Mouse (Mus musculus): Measurements from ENCODE around the gene Gpr149. TPM values are rescaled to one million over a fixed set of nuclear protein-coding genes. Genes with fewer than 3 reads are reported as not detected.

Gpr149 gene
- polyA plus RNA-seq, 1 experiment, result 1.9 TPM

DNA sequence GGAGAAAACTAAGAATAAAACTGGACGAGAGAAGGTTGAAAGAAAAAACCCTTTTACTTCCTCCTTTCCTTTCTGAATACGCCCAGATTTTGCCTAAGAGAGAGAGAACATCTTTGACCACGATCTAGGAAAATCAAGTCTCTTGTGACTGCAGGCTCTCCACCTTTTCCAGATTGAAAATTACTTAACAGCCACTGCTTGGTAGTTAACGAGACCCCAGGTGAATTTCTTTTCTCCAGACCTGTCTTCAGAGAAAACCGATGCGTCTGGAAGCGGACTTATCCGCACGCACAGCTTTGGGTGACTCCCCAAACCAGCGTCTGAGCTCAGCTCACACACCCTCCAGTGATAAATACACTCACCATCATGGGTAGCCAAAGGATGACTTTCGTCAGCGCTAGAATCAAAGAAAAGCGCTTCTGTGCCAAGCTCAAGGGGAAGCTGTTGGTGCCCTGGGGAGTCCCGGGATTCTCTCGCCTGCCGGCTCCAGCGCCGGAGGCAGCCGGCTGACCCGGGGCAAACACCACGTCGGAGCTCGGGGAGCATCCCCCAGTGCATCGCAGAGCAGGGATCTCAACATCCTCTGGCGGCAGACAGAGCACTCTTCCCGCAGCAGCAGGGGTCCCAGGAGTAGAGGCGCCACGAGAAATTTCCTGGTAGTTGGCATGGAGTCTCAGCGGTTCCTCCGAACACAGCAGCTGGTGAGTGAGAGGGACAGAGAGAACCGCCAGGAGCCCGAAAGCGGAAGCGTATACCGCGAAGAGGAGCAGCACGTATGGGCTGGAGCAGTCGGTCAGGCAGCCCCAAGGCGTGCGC lies 1.5 kb downstream of the Gpr149 start:
- TF ChIP-seq TCF12 (IDR thresholded peaks at IDR 0.05; ENCODE audit: insufficient read depth, poor library complexity, severe bottlenecking) (no peak), REST (IDR thresholded peaks at IDR 0.05; ENCODE audit: insufficient read depth, insufficient read length) (no peak), E2F4 (IDR thresholded peaks at IDR 0.05; ENCODE audit: insufficient read depth) (no peak), POLR2AphosphoS2 (IDR thresholded peaks at IDR 0.05; ENCODE audit: insufficient read length, low read depth) (no peak), MYOD1 (IDR thresholded peaks at IDR 0.05; ENCODE audit: control insufficient read depth in 1 of 3, insufficient read length in 2 of 3, low read depth in 2 of 3) (no peak), USF1 (IDR thresholded peaks at IDR 0.05; ENCODE audit: low read depth) (no peak), TCF3 (IDR thresholded peaks at IDR 0.05; ENCODE audit: insufficient read length, low read depth) (no peak), MYOG (IDR thresholded peaks at IDR 0.05; ENCODE audit: control insufficient read depth in 1 of 3, insufficient read depth in 1 of 3, insufficient read length in 2 of 3, low read depth in 2 of 3) (no peak), CEBPB (IDR thresholded peaks at IDR 0.05; ENCODE audit: insufficient read depth, poor library complexity, severe bottlenecking) (no peak)

DNA sequence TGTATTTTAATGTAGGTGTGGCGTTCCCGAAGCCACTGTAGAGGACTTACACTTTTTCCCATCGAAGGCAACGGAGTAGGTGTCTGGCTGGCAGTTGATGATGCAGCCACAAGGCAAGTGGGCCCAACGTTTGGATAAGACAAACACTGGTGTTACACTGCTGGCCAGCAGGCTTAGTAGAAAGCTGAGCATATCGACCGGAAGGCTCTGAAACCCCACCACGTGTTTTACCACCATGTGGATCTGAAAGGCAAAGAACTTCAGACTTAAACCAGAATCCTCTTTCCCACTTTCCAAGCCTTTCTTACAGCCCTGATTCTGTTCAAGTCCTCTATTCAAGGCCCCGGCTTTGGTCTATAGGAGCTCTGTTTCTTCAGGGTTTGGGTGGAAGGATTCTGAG lies 2.5 kb downstream of the Gpr149 start:
- no peaks in the 10 kb centered on the region for H3K27me3 ChIP-seq (ENCODE audit: control insufficient read depth, insufficient read depth, insufficient read length)
- TF ChIP-seq SRF (IDR thresholded peaks at IDR 0.05; ENCODE audit: control insufficient read depth, insufficient read length, low read depth), result no peak
- peak; percentile 31 for TF ChIP-seq USF1 (IDR thresholded peaks at IDR 0.05; ENCODE audit: low read depth)
- no peak for TF ChIP-seq REST (IDR thresholded peaks at IDR 0.05; ENCODE audit: insufficient read depth, insufficient read length)
- H3K36me3 ChIP-seq (ENCODE audit: control insufficient read depth, insufficient read depth), result no peaks in the 10 kb centered on the region
- H3ac ChIP-seq (ENCODE audit: control insufficient read depth, insufficient read length), result no peak overlapping the region
- H3K4me2 ChIP-seq (ENCODE audit: low read depth), result peak overlapping the region; percentile 69
- peaks cover 5% of the 10 kb centered on the region for H3K79me2 ChIP-seq (ENCODE audit: control insufficient read depth, insufficient read depth)
- peak overlapping the region; percentile 38 for H3K4me3 ChIP-seq

More for the DNA sequence above, 1.5 kb downstream of the Gpr149 start:
- peak overlapping the region; percentile 38 for H3K4me3 ChIP-seq
- H3K27me3 ChIP-seq (ENCODE audit: control insufficient read depth, insufficient read depth, insufficient read length), result no peaks in the 10 kb centered on the region
- peaks cover 5% of the 10 kb centered on the region for H3K79me2 ChIP-seq (ENCODE audit: control insufficient read depth, insufficient read depth)
- H3K36me3 ChIP-seq (ENCODE audit: control insufficient read depth, insufficient read depth), result no peaks in the 10 kb centered on the region
- H3ac ChIP-seq (ENCODE audit: control insufficient read depth, insufficient read length), result no peak overlapping the region
- peak overlapping the region; percentile 69 for H3K4me2 ChIP-seq (ENCODE audit: low read depth)

DNA sequence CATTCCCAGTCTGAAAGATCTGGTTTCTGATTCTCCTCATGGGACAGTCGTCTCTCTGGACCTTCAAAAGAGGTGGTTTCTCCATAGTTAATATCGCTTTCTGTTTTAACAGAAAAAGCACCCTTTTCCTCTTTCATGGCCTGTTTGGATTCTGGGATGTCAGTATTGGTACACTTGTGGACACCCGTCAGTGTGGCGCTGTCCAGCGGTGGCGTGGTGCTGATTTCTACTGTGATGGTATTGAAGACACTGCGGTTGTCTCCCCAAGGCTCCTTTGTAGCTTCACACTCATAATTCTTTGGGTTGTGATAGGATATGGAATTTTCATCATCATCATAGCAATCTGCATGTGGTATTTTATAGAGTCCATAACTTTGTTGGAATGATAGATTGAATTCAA lies 10.1 kb downstream of the Gpr149 start:
- no peaks in the 10 kb centered on the region for H3K79me2 ChIP-seq (ENCODE audit: control insufficient read depth, insufficient read depth)
- no peaks in the 10 kb centered on the region for H3K36me3 ChIP-seq (ENCODE audit: control insufficient read depth, insufficient read depth)
- TF ChIP-seq POLR2AphosphoS2 (IDR thresholded peaks at IDR 0.05; ENCODE audit: insufficient read length, low read depth) (no peak), CEBPB (IDR thresholded peaks at IDR 0.05; ENCODE audit: insufficient read depth, poor library complexity, severe bottlenecking) (no peak), REST (IDR thresholded peaks at IDR 0.05; ENCODE audit: insufficient read depth, insufficient read length) (peak; percentile 93), E2F4 (IDR thresholded peaks at IDR 0.05; ENCODE audit: insufficient read depth) (no peak)
- no peak overlapping the region for H3K4me2 ChIP-seq (ENCODE audit: low read depth)
- no peaks in the 10 kb centered on the region for H3K27me3 ChIP-seq (ENCODE audit: control insufficient read depth, insufficient read depth, insufficient read length)
- H3K4me3 ChIP-seq, result no peak overlapping the region
- no peak overlapping the region for H3ac ChIP-seq (ENCODE audit: control insufficient read depth, insufficient read length)

DNA sequence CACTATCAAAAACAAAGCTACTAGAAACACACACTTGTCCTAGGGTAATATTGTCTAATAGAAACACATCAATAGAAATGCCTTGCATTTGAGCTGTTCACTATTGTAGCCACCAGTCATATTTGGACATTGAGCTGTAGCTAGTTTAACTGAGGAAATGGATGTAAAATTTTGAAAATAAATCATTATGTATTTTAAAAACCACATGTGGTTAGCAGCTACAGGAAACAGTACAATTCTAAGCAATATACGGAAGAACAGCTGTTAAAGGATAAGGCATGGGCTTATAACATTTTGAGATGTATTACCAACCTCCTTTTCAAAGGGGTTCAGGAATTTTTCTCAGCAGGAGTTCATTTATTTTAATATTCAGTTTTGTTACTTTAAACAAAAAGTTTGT lies 19.9 kb downstream of the Gpr149 start:
- Histone ChIP-seq H3K4me2 (ENCODE audit: low read depth) (no peak overlapping the region), H3K36me3 (ENCODE audit: control insufficient read depth, insufficient read depth) (no peaks in the 10 kb centered on the region), H3ac (ENCODE audit: control insufficient read depth, insufficient read length) (no peak overlapping the region), H3K27me3 (ENCODE audit: control insufficient read depth, insufficient read depth, insufficient read length) (no peaks in the 10 kb centered on the region), H3K79me2 (ENCODE audit: control insufficient read depth, insufficient read depth) (no peaks in the 10 kb centered on the region), H3K4me3 (no peak overlapping the region)
- no peak for TF ChIP-seq TCF12 (IDR thresholded peaks at IDR 0.05; ENCODE audit: insufficient read depth, poor library complexity, severe bottlenecking)
- TF ChIP-seq TCF3 (IDR thresholded peaks at IDR 0.05; ENCODE audit: insufficient read length, low read depth), result no peak
- no peak for TF ChIP-seq SRF (IDR thresholded peaks at IDR 0.05; ENCODE audit: control insufficient read depth, insufficient read length, low read depth)
- no peak for TF ChIP-seq MYOG (IDR thresholded peaks at IDR 0.05; ENCODE audit: control insufficient read depth in 1 of 3, insufficient read depth in 1 of 3, insufficient read length in 2 of 3, low read depth in 2 of 3)
- TF ChIP-seq REST (IDR thresholded peaks at IDR 0.05; ENCODE audit: insufficient read depth, insufficient read length), result no peak
- TF ChIP-seq E2F4 (IDR thresholded peaks at IDR 0.05; ENCODE audit: insufficient read depth), result no peak
- TF ChIP-seq MYOD1 (IDR thresholded peaks at IDR 0.05; ENCODE audit: control insufficient read depth in 1 of 3, insufficient read length in 2 of 3, low read depth in 2 of 3), result no peak
- no peak for TF ChIP-seq POLR2A (IDR thresholded peaks at IDR 0.05; ENCODE audit: insufficient read length, low read depth)
- TF ChIP-seq MAX (IDR thresholded peaks at IDR 0.05; ENCODE audit: low read depth), result no peak
- no peak for TF ChIP-seq USF1 (IDR thresholded peaks at IDR 0.05; ENCODE audit: low read depth)
- no peak for TF ChIP-seq CEBPB (IDR thresholded peaks at IDR 0.05; ENCODE audit: insufficient read depth, poor library complexity, severe bottlenecking)

DNA sequence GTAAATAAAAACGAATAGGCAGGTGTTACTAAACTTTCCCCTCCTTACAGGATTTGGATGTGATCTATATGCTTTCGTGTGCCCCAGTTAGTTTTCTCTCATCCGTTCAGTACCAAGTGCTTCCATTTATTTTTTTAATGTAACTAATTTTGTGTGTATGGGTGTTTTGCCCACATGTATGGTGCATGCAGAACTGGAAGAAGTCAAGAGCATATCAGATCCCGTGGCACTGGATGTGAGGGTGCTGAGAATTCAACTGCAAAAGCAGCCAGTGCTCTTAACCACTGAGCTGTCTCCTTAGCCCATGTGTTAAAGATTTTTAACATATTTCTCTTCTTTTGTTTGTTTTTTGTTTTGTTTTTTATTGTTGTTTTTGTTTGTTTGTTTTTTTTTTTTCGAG lies 77.3 kb downstream of the Gpr149 start:
- TF ChIP-seq POLR2A (IDR thresholded peaks at IDR 0.05; ENCODE audit: insufficient read length, low read depth) (no peak), SRF (IDR thresholded peaks at IDR 0.05; ENCODE audit: control insufficient read depth, insufficient read length, low read depth) (no peak), USF1 (IDR thresholded peaks at IDR 0.05; ENCODE audit: low read depth) (no peak), MYOG (IDR thresholded peaks at IDR 0.05; ENCODE audit: control insufficient read depth in 1 of 3, insufficient read depth in 1 of 3, insufficient read length in 2 of 3, low read depth in 2 of 3) (no peak), MYOD1 (IDR thresholded peaks at IDR 0.05; ENCODE audit: control insufficient read depth in 1 of 3, insufficient read length in 2 of 3, low read depth in 2 of 3) (no peak), TCF3 (IDR thresholded peaks at IDR 0.05; ENCODE audit: insufficient read length, low read depth) (no peak), POLR2AphosphoS2 (IDR thresholded peaks at IDR 0.05; ENCODE audit: insufficient read length, low read depth) (no peak), CEBPB (IDR thresholded peaks at IDR 0.05; ENCODE audit: insufficient read depth, poor library complexity, severe bottlenecking) (no peak), MAX (IDR thresholded peaks at IDR 0.05; ENCODE audit: low read depth) (no peak), REST (IDR thresholded peaks at IDR 0.05; ENCODE audit: insufficient read depth, insufficient read length) (no peak), TCF12 (IDR thresholded peaks at IDR 0.05; ENCODE audit: insufficient read depth, poor library complexity, severe bottlenecking) (no peak), E2F4 (IDR thresholded peaks at IDR 0.05; ENCODE audit: insufficient read depth) (no peak)
- no peak overlapping the region for H3K4me3 ChIP-seq
- H3K36me3 ChIP-seq (ENCODE audit: control insufficient read depth, insufficient read depth), result no peaks in the 10 kb centered on the region
- no peaks in the 10 kb centered on the region for H3K27me3 ChIP-seq (ENCODE audit: control insufficient read depth, insufficient read depth, insufficient read length)
- no peak overlapping the region for H3K4me2 ChIP-seq (ENCODE audit: low read depth)
- H3ac ChIP-seq (ENCODE audit: control insufficient read depth, insufficient read length), result no peak overlapping the region
- no peaks in the 10 kb centered on the region for H3K79me2 ChIP-seq (ENCODE audit: control insufficient read depth, insufficient read depth)

All from myocyte (in vitro differentiated cells).